Mouse (Mus musculus) naive thymus-derived CD4-positive, alpha-beta T cell, adult 5 months (primary cell): Measurements from ENCODE around the gene Liph. TPM values are rescaled to one million over a fixed set of nuclear protein-coding genes. Genes with fewer than 3 reads are reported as not detected.

Source experiments
- polyA plus RNA-seq: library from polyadenylated mRNA; unstranded; fragments of 100-300 nt; shearing (Covaris generic); gene quantifications from one replicate; pipeline ENCODE4 v1.2.1, GENCODE M21; 2017

Gene Liph
- polyA plus RNA-seq = not detected

DNA sequence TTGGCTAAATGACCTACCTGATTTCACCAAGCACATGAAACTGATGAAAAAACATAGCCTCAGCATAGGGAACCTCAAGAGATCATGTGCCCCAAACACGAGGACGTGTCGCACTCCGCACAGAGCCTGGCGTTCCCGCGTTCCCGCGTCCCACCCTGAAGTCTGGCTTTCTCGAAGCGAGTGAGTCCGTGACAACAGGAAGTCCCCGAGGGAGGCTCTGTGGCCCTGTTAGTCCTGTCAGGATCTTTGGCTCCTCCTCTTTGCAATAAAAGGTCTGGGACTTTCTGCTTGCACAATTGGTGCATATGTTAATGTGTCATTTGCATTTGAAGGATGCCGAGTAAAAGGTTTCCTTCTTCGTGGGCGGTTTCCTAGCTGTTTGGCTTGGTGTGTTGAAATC lies at the start of gene Liph:
TSS of gene Liph (minus strand) at position 360 of the 400 bp plus-strand sequence.

GRCm38 (mm10) chr16:22009099-22009584 lies 13.7 kb upstream of the Liph start, which contains the start of gene Senp2:
Gene Senp2, plus strand, starts transcription at chr16:22009484.

GRCm38 (mm10) chr16:21946761-21947715 lies 48.4 kb downstream of the Liph start, which contains the start of gene Tmem41a:
Gene Tmem41a, minus strand, starts transcription at chr16:21947552.

Other genes with a start within 250 kb of the Liph start
- 10.8 TPM for gene Ehhadh, start 207.9 kb downstream of the Liph start, polyA plus RNA-seq
- 0.34 TPM for gene Map3k13, start 201.3 kb downstream of the Liph start, polyA plus RNA-seq
- 12.4 TPM for gene Tmem41a, start 48.1 kb downstream of the Liph start, polyA plus RNA-seq
- gene Senp2, start 13.8 kb upstream of the Liph start, polyA plus RNA-seq = 103 TPM
- gene Igf2bp2, start 167.6 kb upstream of the Liph start, polyA plus RNA-seq = 0.85 TPM